Mouse (Mus musculus): ENCODE measurements around the gene Rab42.

DNA sequence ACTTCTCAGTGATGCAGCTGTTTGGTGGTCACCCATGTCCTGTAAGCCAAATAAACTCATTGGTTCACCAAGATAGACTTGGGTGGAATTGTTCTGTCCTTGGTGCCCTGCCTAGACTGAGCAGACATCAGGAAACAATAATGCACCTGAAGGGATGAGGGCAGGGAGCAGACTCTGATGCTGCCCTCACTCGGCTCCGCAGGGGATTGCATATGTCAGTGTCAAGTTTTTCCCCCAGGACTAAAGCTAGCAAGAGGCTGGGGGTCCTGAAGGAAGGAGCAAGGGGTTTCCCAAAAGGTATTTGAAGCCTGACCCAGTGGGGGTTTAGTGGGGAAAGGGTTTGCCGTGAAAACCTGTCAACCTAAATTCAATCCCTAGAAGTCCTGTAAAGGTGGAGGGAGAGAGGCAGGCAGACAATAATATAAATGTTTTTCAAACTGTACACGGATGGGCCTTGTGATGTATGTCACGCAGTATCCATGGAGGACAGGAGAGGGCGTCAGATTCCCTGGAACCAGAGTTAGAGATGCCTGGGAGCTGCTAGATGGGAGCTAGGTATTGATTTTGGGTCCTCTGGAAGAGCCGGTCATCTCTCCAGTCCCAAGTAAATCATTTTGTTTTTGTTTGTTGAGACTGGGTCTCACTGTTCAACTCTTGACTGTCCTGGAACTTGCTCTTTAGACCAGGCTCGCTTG lies 7.3 kb downstream of the Rab42 start:
- no peak for TF ChIP-seq TCF12 (IDR thresholded peaks at IDR 0.05; ENCODE audit: insufficient read depth, poor library complexity, severe bottlenecking)
- no peak for TF ChIP-seq USF1 (IDR thresholded peaks at IDR 0.05; ENCODE audit: low read depth)
- no peak for TF ChIP-seq POLR2AphosphoS2 (IDR thresholded peaks at IDR 0.05; ENCODE audit: insufficient read length, low read depth)
- no peak for TF ChIP-seq E2F4 (IDR thresholded peaks at IDR 0.05; ENCODE audit: insufficient read depth)
- no peak for TF ChIP-seq POLR2A (IDR thresholded peaks at IDR 0.05; ENCODE audit: insufficient read length, low read depth)
- no peak for TF ChIP-seq MYOG (IDR thresholded peaks at IDR 0.05; ENCODE audit: control insufficient read depth in 1 of 3, insufficient read depth in 1 of 3, insufficient read length in 2 of 3, low read depth in 2 of 3)
- TF ChIP-seq REST (IDR thresholded peaks at IDR 0.05; ENCODE audit: insufficient read depth, insufficient read length) = no peak
- no peak for TF ChIP-seq MAX (IDR thresholded peaks at IDR 0.05; ENCODE audit: low read depth)
